Mouse (Mus musculus): Measurements from ENCODE around the gene Gpc5.

- no peak for TF ChIP-seq HCFC1 (IDR thresholded peaks at IDR 0.05; ENCODE audit: borderline replicate concordance, insufficient read depth, low read length)
- TF ChIP-seq ZC3H11A (IDR thresholded peaks at IDR 0.05; ENCODE audit: borderline replicate concordance, low read depth, low read length), result no peak
Measured at GRCm38 (mm10) chr14:115779382-115780177, 687.6 kb downstream of the Gpc5 start.
